Mouse (Mus musculus) ES-E14 (cell line): Measurements from ENCODE around the gene Chn2. TPM values are rescaled to one million over a fixed set of nuclear protein-coding genes. Genes with fewer than 3 reads are reported as not detected.

ENCODE experiments used
- DNase-seq: peaks from one replicate; pipeline ENCODE4 v3.0.0-alpha.2; 2013; ENCODE audit warnings: low read depth, low spot score
- H3K27ac ChIP-seq: 2 replicates; pipeline ENCODE4 v1.5.1; 2012; ENCODE audit warnings: low read depth, mild to moderate bottlenecking, low read length, moderate library complexity, mixed read lengths; ENCODE audit not compliant: poor library complexity, insufficient read depth, severe bottlenecking
- H3K36me3 ChIP-seq: 2 replicates; pipeline ENCODE4 v1.6.1; 2012; ENCODE audit warnings: mild to moderate bottlenecking, low read length, moderate library complexity, mixed read lengths; ENCODE audit not compliant: control insufficient read depth, poor library complexity, insufficient read depth, severe bottlenecking
- H3K4me1 ChIP-seq, 2 experiments: fragments of 150-350 bp in 1 of 2; sonication (generic) in 1 of 2; 2 replicates each; pipeline ENCODE4 v1.6.1; 2012; ENCODE audit warnings: low read length in 2 of 2, mild to moderate bottlenecking in 1 of 2, mixed read lengths in 1 of 2; ENCODE audit not compliant: control insufficient read depth in 2 of 2, insufficient read depth in 2 of 2, poor library complexity in 1 of 2
- H3K4me3 ChIP-seq, 2 experiments: fragments of 150-350 bp in 1 of 2; sonication (generic) in 1 of 2; 2 replicates each; pipeline ENCODE4 v1.5.1; 2012; ENCODE audit warnings: low read length in 2 of 2, low read depth in 1 of 2, mild to moderate bottlenecking in 1 of 2, mixed read lengths in 1 of 2; ENCODE audit not compliant: insufficient read depth in 1 of 2, poor library complexity in 1 of 2, severe bottlenecking in 1 of 2
- H3K9ac ChIP-seq: 2 replicates; pipeline ENCODE4 v1.6.1; 2012; ENCODE audit warnings: low read depth, mild to moderate bottlenecking, low read length, mixed read lengths; ENCODE audit not compliant: poor library complexity, insufficient read depth, severe bottlenecking
- H3K9me3 ChIP-seq: fragments of 150-350 bp; sonication (generic); 2 replicates; pipeline ENCODE4 v1.6.1; 2012; ENCODE audit warnings: low read depth, mild to moderate bottlenecking, low read length; ENCODE audit not compliant: control insufficient read depth, insufficient read depth
- CHD2 ChIP-seq: IDR thresholded peaks from 2 replicates; pipeline ENCODE4 v1.6.1; 2014; ENCODE audit warnings: mild to moderate bottlenecking, low read depth, low read length, inconsistent platforms
- HCFC1 ChIP-seq: IDR thresholded peaks from 2 replicates; pipeline ENCODE4 v1.6.1; 2012; ENCODE audit warnings: low read length, inconsistent platforms, borderline replicate concordance; ENCODE audit not compliant: insufficient read depth
- MAFK ChIP-seq: IDR thresholded peaks from 2 replicates; pipeline ENCODE4 v1.6.1; 2014; ENCODE audit warnings: mild to moderate bottlenecking, low read depth, low read length, inconsistent platforms; ENCODE audit not compliant: insufficient read depth
- ZC3H11A ChIP-seq: IDR thresholded peaks from 2 replicates; pipeline ENCODE4 v1.6.1; 2012; ENCODE audit warnings: low read depth, mild to moderate bottlenecking, inconsistent platforms, low read length, borderline replicate concordance
- ZNF384 ChIP-seq: IDR thresholded peaks from 2 replicates; pipeline ENCODE4 v1.6.1; 2012; ENCODE audit warnings: low read depth, low read length, inconsistent platforms
- in situ Hi-C, 2 experiments: fragments of 600-800 bp; cut with MboI; formaldehyde crosslinking; loops; one replicate each; pipeline ENCODE4 v1.15.1; 2025; ENCODE audit warnings: low sequenced_read_pairs in 2 of 2, inconsistent platforms in 1 of 2; ENCODE audit not compliant: unreplicated experiment in 2 of 2
- total RNA-seq: library from RNA; depleted of rRNA; stranded (reverse); fragments of 300-350 nt; gene quantifications from 2 replicates; pipeline ENCODE4 v1.2.3, GENCODE M21; 2012

The Chn2 gene
- total RNA-seq, 1 experiment, result 7.1 TPM

GRCm38 (mm10) chr6:54278613-54279012, 239.3 kb downstream of the Chn2 start:
- TF ChIP-seq MAFK, result no peak
- TF ChIP-seq HCFC1, result no peak
- no peak for TF ChIP-seq ZNF384
- TF ChIP-seq ZC3H11A, result no peak
- TF ChIP-seq CHD2, result no peak
- no peak overlapping the region for H3K27ac ChIP-seq
- in situ Hi-C loops, result no loop called here

GRCm38 (mm10) chr6:54279391-54279790, 240.0 kb downstream of the Chn2 start:
- Histone ChIP-seq H3K27ac (no peak overlapping the region), H3K4me1 (peaks cover 0 to 20% of the 10 kb centered on the region in 2 experiments; a peak in 3 of 4 replicates), H3K4me3 (no peak overlapping the region), H3K36me3 (no peaks in the 10 kb centered on the region), H3K9me3 (no peaks in the 10 kb centered on the region), H3K9ac (no peak overlapping the region)
- in situ Hi-C loops, result no loop called here
- no peak for DNase-seq
- TF ChIP-seq ZNF384 (no peak), MAFK (no peak), CHD2 (no peak), ZC3H11A (no peak)

More at GRCm38 (mm10) chr6:54278613-54279012, 239.3 kb downstream of the Chn2 start:
- Histone ChIP-seq H3K4me3 (no peak overlapping the region), H3K9ac (no peak overlapping the region), H3K36me3 (no peaks in the 10 kb centered on the region), H3K4me1 (peaks cover 0 to 18% of the 10 kb centered on the region in 2 experiments; a peak in 2 of 4 replicates), H3K9me3 (no peaks in the 10 kb centered on the region)
- no peak for DNase-seq

- DNase-seq, result no peak
- Histone ChIP-seq H3K27ac (no peak overlapping the region), H3K4me3 (no peak overlapping the region), H3K9me3 (no peaks in the 10 kb centered on the region), H3K4me1 (peaks cover 0 to 25% of the 10 kb centered on the region in 2 experiments; a peak in 3 of 4 replicates), H3K36me3 (no peaks in the 10 kb centered on the region; the same call in 1 of the 2 replicates), H3K9ac (no peak overlapping the region)
- in situ Hi-C loops, result no loop called here
- TF ChIP-seq HCFC1 (no peak), ZC3H11A (no peak), CHD2 (no peak), ZNF384 (no peak)
These were observed 240.9 kb downstream of the Chn2 start for GRCm38 (mm10) chr6:54280248-54280647.

GRCm38 (mm10) chr6:54283299-54283698, 243.9 kb downstream of the Chn2 start:
- Histone ChIP-seq H3K9me3 (no peaks in the 10 kb centered on the region), H3K9ac (no peak overlapping the region), H3K4me3 (no peak overlapping the region), H3K27ac (no peak overlapping the region), H3K36me3 (no peaks in the 10 kb centered on the region; the same call in 1 of the 2 replicates), H3K4me1 (peaks cover 0 to 19% of the 10 kb centered on the region in 2 experiments; a peak in 3 of 4 replicates)
- no peak for TF ChIP-seq CHD2
- no peak for TF ChIP-seq ZC3H11A
- TF ChIP-seq MAFK, result no peak
- TF ChIP-seq HCFC1, result no peak
- no peak for TF ChIP-seq ZNF384
- DNase-seq, result peak; percentile 64
- in situ Hi-C loops, result no loop called here

GRCm38 (mm10) chr6:54284167-54284711, 244.9 kb downstream of the Chn2 start:
- Histone ChIP-seq H3K4me1 (peaks cover 0 to 19% of the 10 kb centered on the region in 2 experiments; a peak in 3 of 4 replicates), H3K9ac (no peak overlapping the region), H3K27ac (no peak overlapping the region), H3K4me3 (no peak overlapping the region), H3K9me3 (no peaks in the 10 kb centered on the region), H3K36me3 (no peaks in the 10 kb centered on the region; the same call in 1 of the 2 replicates)
- in situ Hi-C loops, result no loop called here
- no peak for DNase-seq
- no peak for TF ChIP-seq CHD2
- TF ChIP-seq ZC3H11A, result no peak
- no peak for TF ChIP-seq HCFC1
- no peak for TF ChIP-seq MAFK
- no peak for TF ChIP-seq ZNF384
